Mouse (Mus musculus): ENCODE measurements at regions not wholly inside any gene's neighbourhood (a gene's known extent, or its start where the extent isn't known, plus 50 kb on each side); places are given as distances from the start of the nearest gene placed in this dataset.

- no peak for DNase-seq
These were observed 55.0 kb downstream of the Zfp648 start for GRCm38 (mm10) chr1:154255971-154256370.

- DNase-seq: no peak
These were observed 55.8 kb downstream of the Zfp648 start for GRCm38 (mm10) chr1:154256811-154257210.

GRCm38 (mm10) chr1:154258511-154258910 is 57.5 kb downstream of the Zfp648 start:
- DNase-seq: no peak

GRCm38 (mm10) chr1:154260393-154260792 is 59.4 kb downstream of the Zfp648 start:
- no peak for DNase-seq

- peak in 1 of 2 experiments; percentile 7 for DNase-seq
These were observed 80.5 kb downstream of the Zfp648 start for GRCm38 (mm10) chr1:154281438-154281837.

- DNase-seq: no peak
These were observed 85.1 kb downstream of the Zfp648 start for GRCm38 (mm10) chr1:154286080-154286479.

GRCm38 (mm10) chr1:154292729-154293128 is 91.7 kb downstream of the Zfp648 start:
- DNase-seq: no peak

- DNase-seq: no peak
These were observed 95.1 kb downstream of the Zfp648 start for GRCm38 (mm10) chr1:154296080-154296479.

- DNase-seq: no peak
These were observed 98.9 kb downstream of the Zfp648 start for GRCm38 (mm10) chr1:154299866-154300265.

- DNase-seq: no peak
These were observed 108.7 kb downstream of the Zfp648 start for GRCm38 (mm10) chr1:154309650-154310049.

All from spleen, adult 18-20 months (tissue).